Mouse (Mus musculus) intestine, embryonic 14.5 days (tissue): ENCODE measurements at regions not wholly inside any gene's neighbourhood (a gene's known extent, or its start where the extent isn't known, plus 50 kb on each side); places are given as distances from the start of the nearest gene placed in this dataset.
"Not testable (repeated sequence)": the region's sequence is repeated elsewhere in the genome, so short reads cannot be mapped to it uniquely, and the experiment has no call there.

ENCODE experiments used
- ATAC-seq: fragments of 200-750 bp; cut with Nextera tagmentation; replicated peaks from 2 replicates; pipeline ENCODE4 v1.8.0; 2017; ENCODE audit warnings: low read depth, moderate number of reproducible peaks, moderate TSS enrichment, moderate library complexity; ENCODE audit not compliant: low FRiP score, low TSS enrichment
- DNase-seq: peaks from one replicate; pipeline ENCODE4 v3.0.0-alpha.2; 2018; ENCODE audit warnings: low spot score
- H3K27ac ChIP-seq: fragments of 300-500 bp; sonication (generic); 2 replicates; pipeline ENCODE4 v1.5.1; 2014; ENCODE audit warnings: low read depth, mild to moderate bottlenecking, control low read depth
- H3K27me3 ChIP-seq: fragments of 300-500 bp; sonication (generic); replicated peaks from 2 replicates; pipeline ENCODE4 v1.6.1; 2014; ENCODE audit warnings: low read length, control low read depth; ENCODE audit not compliant: control insufficient read depth, insufficient read depth
- H3K36me3 ChIP-seq: fragments of 300-500 bp; sonication (generic); 2 replicates; pipeline ENCODE4 v1.6.1; 2014; ENCODE audit warnings: low read length, control low read depth; ENCODE audit not compliant: control insufficient read depth, insufficient read depth
- H3K4me1 ChIP-seq: fragments of 300-500 bp; sonication (generic); replicated peaks from 2 replicates; pipeline ENCODE4 v1.6.1; 2014; ENCODE audit warnings: low read length, control low read depth, mixed read lengths; ENCODE audit not compliant: control insufficient read depth, insufficient read depth
- H3K4me2 ChIP-seq: fragments of 300-500 bp; sonication (generic); 2 replicates; pipeline ENCODE4 v1.6.1; 2014; ENCODE audit warnings: low read length
- H3K4me3 ChIP-seq: fragments of 300-500 bp; sonication (generic); 2 replicates; pipeline ENCODE4 v1.5.1; 2014; ENCODE audit warnings: low read depth, low read length, control low read depth, mixed read lengths
- H3K9ac ChIP-seq: fragments of 300-500 bp; sonication (generic); 2 replicates; pipeline ENCODE4 v1.6.1; 2014; ENCODE audit warnings: mild to moderate bottlenecking, low read length
- H3K9me3 ChIP-seq: fragments of 300-500 bp; sonication (generic); 2 replicates; pipeline ENCODE4 v1.6.1; 2016; ENCODE audit warnings: low read length, control low read depth; ENCODE audit not compliant: control insufficient read depth
- WGBS: fragments of 180-500 bp; shearing (Covaris S2); extraction: QIAGEN DNeasy Blood & Tissue Kit; methylation state at CpG from one replicate; pipeline ENCODE4 v1.1.7; 2014; 5-methylcytosine and 5-hydroxymethylcytosine counted together

GRCm38 (mm10) chr12:65428214-65428981 is 203.1 kb downstream of the Wdr20rt start:
- whole genome bisulfite sequencing, result 61% methylated on average over 23 of the region's 23 CpGs
- no peak for DNase-seq

GRCm38 (mm10) chr12:65450845-65451244 is 225.5 kb downstream of the Wdr20rt start:
- 83% methylated on average over 4 of the region's 4 CpGs for WGBS
- no peaks in the 10 kb centered on the region for H3K9me3 ChIP-seq

More at GRCm38 (mm10) chr12:65428214-65428981, 203.1 kb downstream of the Wdr20rt start:
- Histone ChIP-seq H3K27ac (no peak overlapping the region), H3K9ac (no peak overlapping the region), H3K27me3 (no peaks in the 10 kb centered on the region), H3K4me3 (no peak overlapping the region), H3K36me3 (no peaks in the 10 kb centered on the region), H3K9me3 (no peaks in the 10 kb centered on the region), H3K4me1 (no peaks in the 10 kb centered on the region), H3K4me2 (no peak overlapping the region)
- no peak for ATAC-seq

GRCm38 (mm10) chr12:65455683-65456082 is 230.4 kb downstream of the Wdr20rt start:
- Histone ChIP-seq H3K9me3 (no peaks in the 10 kb centered on the region), H3K4me1 (no peaks in the 10 kb centered on the region), H3K4me2 (no peak overlapping the region), H3K27ac (no peak overlapping the region), H3K27me3 (no peaks in the 10 kb centered on the region), H3K36me3 (no peaks in the 10 kb centered on the region), H3K9ac (no peak overlapping the region), H3K4me3 (no peak overlapping the region)
- 94% methylated on average over 3 of the region's 3 CpGs for WGBS
- no peak for DNase-seq
- ATAC-seq, result no peak

More at GRCm38 (mm10) chr12:65450845-65451244, 225.5 kb downstream of the Wdr20rt start:
- no peak overlapping the region for H3K4me3 ChIP-seq
- H3K27me3 ChIP-seq, result no peaks in the 10 kb centered on the region
- no peak for ATAC-seq
- no peak overlapping the region for H3K27ac ChIP-seq
- no peak overlapping the region for H3K4me2 ChIP-seq
- no peak overlapping the region for H3K9ac ChIP-seq
- H3K4me1 ChIP-seq, result no peaks in the 10 kb centered on the region
- H3K36me3 ChIP-seq, result no peaks in the 10 kb centered on the region
- DNase-seq, result no peak

- Histone ChIP-seq H3K4me3 (no peak overlapping the region), H3K27ac (no peak overlapping the region), H3K27me3 (no peaks in the 10 kb centered on the region), H3K4me2 (no peak overlapping the region), H3K9ac (no peak overlapping the region), H3K9me3 (no peaks in the 10 kb centered on the region), H3K4me1 (no peaks in the 10 kb centered on the region), H3K36me3 (no peaks in the 10 kb centered on the region)
- DNase-seq (no peak), ATAC-seq (no peak)
- 64% methylated on average over 3 of the region's 3 CpGs for WGBS
Observed at GRCm38 (mm10) chr12:65456956-65457355, 231.6 kb downstream of the Wdr20rt start.

GRCm38 (mm10) chr12:65464246-65464645 is 238.9 kb downstream of the Wdr20rt start:
- no peak for DNase-seq
- Histone ChIP-seq H3K4me3 (no peak overlapping the region), H3K4me2 (no peak overlapping the region), H3K36me3 (no peaks in the 10 kb centered on the region), H3K4me1 (no peaks in the 10 kb centered on the region), H3K9me3 (no peaks in the 10 kb centered on the region), H3K27me3 (no peaks in the 10 kb centered on the region), H3K27ac (no peak overlapping the region), H3K9ac (no peak overlapping the region)
- ATAC-seq, result no peak
- 43% methylated on average over 2 of the region's 2 CpGs for WGBS

GRCm38 (mm10) chr12:65478674-65479073 is 253.4 kb downstream of the Wdr20rt start:
- not testable (repeated sequence) for H3K4me1 ChIP-seq, H3K4me2 ChIP-seq, H3K4me3 ChIP-seq, H3K36me3 ChIP-seq, H3K27ac ChIP-seq, H3K9me3 ChIP-seq, H3K9ac ChIP-seq, H3K27me3 ChIP-seq, DNase-seq
- WGBS, result 41% methylated on average over 9 of the region's 9 CpGs
- ATAC-seq, result peak; percentile 82

GRCm38 (mm10) chr12:65480829-65481228 is 255.5 kb downstream of the Wdr20rt start:
- Histone ChIP-seq H3K27me3 (no peaks in the 10 kb centered on the region), H3K36me3 (no peaks in the 10 kb centered on the region), H3K4me3 (no peak overlapping the region), H3K9ac (no peak overlapping the region), H3K27ac (no peak overlapping the region), H3K4me2 (no peak overlapping the region), H3K4me1 (no peaks in the 10 kb centered on the region), H3K9me3 (no peaks in the 10 kb centered on the region)
- DNase-seq (no peak), ATAC-seq (no peak)
- 82% methylated on average over 4 of the region's 4 CpGs for WGBS

- Histone ChIP-seq H3K36me3 (no peaks in the 10 kb centered on the region), H3K27me3 (no peaks in the 10 kb centered on the region), H3K9me3 (0 out of 2 replicates have a peak, but pooled peaks cover 7% of the 10 kb centered on the region), H3K27ac (no peak overlapping the region), H3K4me2 (no peak overlapping the region), H3K4me1 (no peaks in the 10 kb centered on the region), H3K4me3 (no peak overlapping the region), H3K9ac (no peak overlapping the region)
- ATAC-seq (no peak), DNase-seq (no peak)
- WGBS, result 66% methylated on average over 2 of the region's 2 CpGs
Observed at GRCm38 (mm10) chr12:65491092-65491491, 265.8 kb downstream of the Wdr20rt start.
